Mouse (Mus musculus): Measurements from ENCODE around the gene Tmem217. TPM values are rescaled to one million over a fixed set of nuclear protein-coding genes. Genes with fewer than 3 reads are reported as not detected.

Tmem217 gene
- total and polyA plus RNA-seq, 3 experiments = 2.5 to 4.5 TPM; not detected in 1

DNA sequence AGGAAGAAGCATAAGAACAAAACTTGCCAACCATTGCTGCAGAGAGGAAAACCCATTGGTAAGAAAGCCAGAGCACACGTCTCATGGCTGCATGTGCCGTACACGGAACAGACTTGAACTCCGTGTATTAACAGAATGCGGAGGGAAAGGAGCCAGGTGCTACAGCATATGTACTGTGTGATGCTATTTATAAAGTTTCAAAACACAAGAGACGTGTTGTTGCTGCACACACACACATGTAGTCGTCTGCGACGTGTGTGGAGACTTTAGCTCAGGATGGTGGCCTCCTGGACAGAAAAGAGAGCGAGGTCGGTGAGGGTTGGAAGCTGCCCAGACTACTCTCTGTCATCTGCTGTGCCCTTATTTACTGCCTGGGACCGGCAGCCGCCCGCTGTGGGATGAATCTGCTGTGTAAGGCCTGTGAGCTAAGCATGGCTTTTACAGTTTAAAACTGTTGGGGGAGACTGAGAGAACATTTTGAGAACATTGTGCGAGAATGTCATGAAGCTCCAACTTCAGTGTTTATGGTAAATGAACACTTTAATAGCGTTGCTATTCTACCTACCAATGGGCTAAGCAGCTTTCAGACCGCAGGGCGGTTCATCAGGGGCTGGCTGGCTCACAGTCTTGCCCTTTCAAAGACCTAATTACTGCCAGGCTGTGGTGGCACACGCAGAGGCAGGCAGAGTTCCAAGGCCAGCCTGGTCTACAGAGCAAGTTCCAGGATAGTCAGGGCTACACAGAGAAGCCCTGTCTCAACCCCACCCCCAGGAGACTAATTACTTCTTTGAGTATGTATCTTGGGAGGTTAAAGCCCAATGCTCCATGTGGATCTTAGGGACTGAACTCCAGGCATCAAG, 9.1 kb downstream of the Tmem217 start:
- no peaks in the 10 kb centered on the region for H3K79me2 ChIP-seq (ENCODE audit: control insufficient read depth, insufficient read depth, low read length, poor library complexity)
- TF ChIP-seq NELFE (IDR thresholded peaks at IDR 0.05; ENCODE audit: low read depth, low read length) (no peak), USF2 (IDR thresholded peaks at IDR 0.05; ENCODE audit: borderline replicate concordance in 1 of 2, insufficient read depth in 1 of 2, low read depth in 1 of 2, low read length in 2 of 2) (no peak), ELF1 (IDR thresholded peaks at IDR 0.05; ENCODE audit: low read depth, low read length) (no peak), BHLHE40 (IDR thresholded peaks at IDR 0.05; ENCODE audit: borderline replicate concordance, low read depth, low read length) (no peak), GABPA (IDR thresholded peaks at IDR 0.05; ENCODE audit: low read depth, low read length) (no peak), CHD2 (IDR thresholded peaks at IDR 0.05; ENCODE audit: low read length) (no peak), UBTF (IDR thresholded peaks at IDR 0.05; ENCODE audit: borderline replicate concordance, insufficient read depth, low read depth, low read length) (no peak), POLR2AphosphoS5 (IDR thresholded peaks at IDR 0.05; ENCODE audit: borderline replicate concordance, low read depth, low read length) (no peak), MYB (IDR thresholded peaks at IDR 0.05; ENCODE audit: low read depth, low read length) (no peak), KAT2A (conservative IDR thresholded peaks at IDR 0.05; ENCODE audit: low read depth, low read length) (no peak), POLR2AphosphoS2 (IDR thresholded peaks at IDR 0.05; ENCODE audit: low read length) (no peak), CTCF (IDR thresholded peaks at IDR 0.05 in 2 of 3, conservative IDR thresholded peaks at IDR 0.05 in 1 of 3; ENCODE audit: control insufficient read depth in 1 of 3, insufficient read depth in 1 of 3, low read depth in 2 of 3, low read length in 3 of 3, poor library complexity in 1 of 3, severe bottlenecking in 1 of 3) (no peak), RAD21 (IDR thresholded peaks at IDR 0.05; ENCODE audit: low read depth, low read length) (no peak), POLR2A (IDR thresholded peaks at IDR 0.05; ENCODE audit: control insufficient read depth in 1 of 2, insufficient read depth in 1 of 2, low read depth in 1 of 2, low read length in 2 of 2, poor library complexity in 1 of 2) (no peak), MXI1 (IDR thresholded peaks at IDR 0.05; ENCODE audit: low read depth, low read length) (no peak), HCFC1 (IDR thresholded peaks at IDR 0.05; ENCODE audit: low read depth, low read length) (no peak), ZKSCAN1 (IDR thresholded peaks at IDR 0.05; ENCODE audit: low read depth, low read length) (no peak), MAFK (IDR thresholded peaks at IDR 0.05; ENCODE audit: borderline replicate concordance, low read depth, low read length) (no peak)
- peaks cover 0 to 5% of the 10 kb centered on the region in 2 experiments; a peak in 2 of 4 replicates for H3K36me3 ChIP-seq (ENCODE audit: control insufficient read depth in 1 of 2, insufficient read depth in 2 of 2, low read length in 2 of 2)
- no peak overlapping the region for H3K4me3 ChIP-seq (ENCODE audit: control insufficient read depth in 1 of 2, insufficient read depth in 1 of 2, low read depth in 2 of 2, low read length in 2 of 2)
- no peak overlapping the region for H3K27ac ChIP-seq (ENCODE audit: control insufficient read depth, low read depth, low read length)
- no peaks in the 10 kb centered on the region for H3K9me3 ChIP-seq (replicated peaks; ENCODE audit: insufficient read depth, low read length)
- DNase-seq (ENCODE audit: low read depth, low spot score) = no peak
- H3K27me3 ChIP-seq (ENCODE audit: control insufficient read depth in 1 of 2, insufficient read depth in 2 of 2, low read length in 2 of 2) = no peaks in the 10 kb centered on the region
- peaks cover 2 to 5% of the 10 kb centered on the region in 2 experiments; a peak in 2 of 4 replicates for H3K4me1 ChIP-seq (ENCODE audit: control insufficient read depth in 1 of 2, insufficient read depth in 2 of 2, low read length in 2 of 2)
- H3K9ac ChIP-seq (ENCODE audit: control insufficient read depth, low read depth, low read length, poor library complexity, severe bottlenecking) = no peak overlapping the region

DNA sequence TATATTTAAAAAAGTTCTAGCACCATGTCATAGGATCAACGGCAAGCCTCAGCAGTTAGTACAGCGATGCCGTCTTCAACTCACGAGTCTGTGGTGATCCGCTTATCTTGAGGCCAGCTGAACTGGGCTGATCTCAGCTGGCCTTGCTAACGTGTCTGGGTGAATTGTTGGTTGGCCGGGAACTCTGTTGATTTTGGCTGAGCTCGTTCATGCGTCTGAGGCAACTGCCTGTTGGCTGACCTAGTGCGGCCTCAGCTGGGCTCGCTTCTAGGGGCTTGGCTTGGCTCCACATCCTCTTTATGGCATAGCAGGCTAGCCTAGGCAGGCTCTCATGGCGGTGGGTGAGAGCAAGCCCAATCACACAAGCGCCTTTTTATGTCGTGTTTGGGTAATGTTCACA, 10.8 kb downstream of the Tmem217 start:
- peak; percentile 82 for DNase-seq (ENCODE audit: low read depth, low spot score)
- H3K4me1 ChIP-seq (ENCODE audit: control insufficient read depth in 1 of 2, insufficient read depth in 2 of 2, low read length in 2 of 2) = 0 out of 4 replicates have a peak, but pooled peaks cover 0 to 3% of the 10 kb centered on the region in 2 experiments
- TF ChIP-seq TBP (IDR thresholded peaks at IDR 0.05; ENCODE audit: low read depth, low read length) (no peak), USF2 (IDR thresholded peaks at IDR 0.05; ENCODE audit: borderline replicate concordance in 1 of 2, insufficient read depth in 1 of 2, low read depth in 1 of 2, low read length in 2 of 2) (no peak), GATA1 (IDR thresholded peaks at IDR 0.05; ENCODE audit: low read depth, low read length) (peak; percentile 63; the same call in 1 of the 2 replicates), SMC3 (IDR thresholded peaks at IDR 0.05; ENCODE audit: low read depth, low read length) (no peak), POLR2A (IDR thresholded peaks at IDR 0.05; ENCODE audit: control insufficient read depth in 1 of 2, insufficient read depth in 1 of 2, low read depth in 1 of 2, low read length in 2 of 2, poor library complexity in 1 of 2) (no peak), CHD1 (IDR thresholded peaks at IDR 0.05; ENCODE audit: low read depth, low read length) (no peak), SIN3A (IDR thresholded peaks at IDR 0.05; ENCODE audit: low read length) (peak; percentile 85), MXI1 (IDR thresholded peaks at IDR 0.05; ENCODE audit: low read depth, low read length) (peak; percentile 39; the same call in 1 of the 2 replicates), ZKSCAN1 (IDR thresholded peaks at IDR 0.05; ENCODE audit: low read depth, low read length) (no peak), CTCF (IDR thresholded peaks at IDR 0.05 in 2 of 3, conservative IDR thresholded peaks at IDR 0.05 in 1 of 3; ENCODE audit: control insufficient read depth in 1 of 3, insufficient read depth in 1 of 3, low read depth in 2 of 3, low read length in 3 of 3, poor library complexity in 1 of 3, severe bottlenecking in 1 of 3) (no peak), POLR2AphosphoS5 (IDR thresholded peaks at IDR 0.05; ENCODE audit: borderline replicate concordance, low read depth, low read length) (no peak), USF1 (IDR thresholded peaks at IDR 0.05; ENCODE audit: low read depth, low read length) (no peak), ZMIZ1 (IDR thresholded peaks at IDR 0.05; ENCODE audit: low read depth, low read length) (no peak), ZNF384 (IDR thresholded peaks at IDR 0.05; ENCODE audit: low read depth, low read length) (no peak), TCF12 (IDR thresholded peaks at IDR 0.05; ENCODE audit: low read depth, low read length) (0 out of 2 replicates have a peak, but pooled peaks have one; percentile 27), JUND (IDR thresholded peaks at IDR 0.05; ENCODE audit: low read depth, low read length) (no peak)

More for the DNA sequence above, 10.8 kb downstream of the Tmem217 start:
- Histone ChIP-seq H3K27ac (ENCODE audit: control insufficient read depth, low read depth, low read length) (peak overlapping the region; percentile 82), H3K36me3 (ENCODE audit: control insufficient read depth in 1 of 2, insufficient read depth in 2 of 2, low read length in 2 of 2) (peaks cover 0 to 3% of the 10 kb centered on the region in 2 experiments; a peak in 2 of 4 replicates), H3K79me2 (ENCODE audit: control insufficient read depth, insufficient read depth, low read length, poor library complexity) (no peaks in the 10 kb centered on the region), H3K9ac (ENCODE audit: control insufficient read depth, low read depth, low read length, poor library complexity, severe bottlenecking) (peak overlapping the region; percentile 67), H3K4me3 (ENCODE audit: control insufficient read depth in 1 of 2, insufficient read depth in 1 of 2, low read depth in 2 of 2, low read length in 2 of 2) (peak overlapping the region; percentile 48 to 55), H3K27me3 (ENCODE audit: control insufficient read depth in 1 of 2, insufficient read depth in 2 of 2, low read length in 2 of 2) (no peaks in the 10 kb centered on the region), H3K9me3 (replicated peaks; ENCODE audit: insufficient read depth, low read length) (no peaks in the 10 kb centered on the region)
